Mouse (Mus musculus): ENCODE data around the gene Btbd9.

GRCm38 (mm10) chr17:30392031-30392430 lies 184.3 kb downstream of the Btbd9 start:
- TF ChIP-seq MYOD1 (IDR thresholded peaks at IDR 0.05; ENCODE audit: control insufficient read depth, insufficient read length, low read depth) (no peak), CTCF (IDR thresholded peaks at IDR 0.05; ENCODE audit: control insufficient read depth, insufficient read depth, insufficient read length) (no peak), USF1 (IDR thresholded peaks at IDR 0.05; ENCODE audit: low read depth) (no peak), MAX (IDR thresholded peaks at IDR 0.05) (no peak), CEBPB (IDR thresholded peaks at IDR 0.05; ENCODE audit: low read depth) (no peak)

Data from C2C12 (cell line).